Mouse (Mus musculus) stomach, embryonic 14.5 days (tissue): ENCODE results near the gene Cep250. TPM values are rescaled to one million over a fixed set of nuclear protein-coding genes. Genes with fewer than 3 reads are reported as not detected.

ENCODE experiments used
- ATAC-seq: fragments of 200-750 bp; cut with Nextera tagmentation; 2 replicates; pipeline ENCODE4 v1.8.0; 2017; ENCODE audit warnings: low read depth, moderate TSS enrichment; ENCODE audit not compliant: insufficient number of reproducible peaks, insufficient read depth, low FRiP score
- H3K27ac ChIP-seq: fragments of 300-500 bp; sonication (generic); 2 replicates; pipeline ENCODE4 v1.5.1; 2014; ENCODE audit warnings: mild to moderate bottlenecking, low read length, moderate library complexity, mixed read lengths
- H3K27me3 ChIP-seq: fragments of 300-500 bp; sonication (generic); 2 replicates; pipeline ENCODE4 v1.6.1; 2014; ENCODE audit warnings: low read length, control low read depth, mixed read lengths; ENCODE audit not compliant: control insufficient read depth, insufficient read depth
- H3K36me3 ChIP-seq: fragments of 300-500 bp; sonication (generic); 2 replicates; pipeline ENCODE4 v1.6.1; 2014; ENCODE audit warnings: mild to moderate bottlenecking, control low read depth, low read length, moderate library complexity, mixed read lengths; ENCODE audit not compliant: control insufficient read depth, insufficient read depth
- H3K4me1 ChIP-seq: fragments of 300-500 bp; sonication (generic); 2 replicates; pipeline ENCODE4 v1.6.1; 2014; ENCODE audit warnings: low read length, control low read depth, mixed read lengths; ENCODE audit not compliant: control insufficient read depth, insufficient read depth
- H3K4me2 ChIP-seq: fragments of 300-500 bp; sonication (generic); replicated peaks from 2 replicates; pipeline ENCODE4 v1.6.1; 2014; ENCODE audit warnings: low read depth, low read length, control low read depth
- H3K4me3 ChIP-seq: fragments of 300-500 bp; sonication (generic); 2 replicates; pipeline ENCODE4 v1.5.1; 2014; ENCODE audit warnings: low read depth, low read length, control low read depth
- H3K9ac ChIP-seq: fragments of 300-500 bp; sonication (generic); replicated peaks from 2 replicates; pipeline ENCODE4 v1.6.1; 2014; ENCODE audit warnings: low read depth, mild to moderate bottlenecking, control low read depth, low read length, moderate library complexity, mixed read lengths
- H3K9me3 ChIP-seq: fragments of 300-500 bp; sonication (generic); 2 replicates; pipeline ENCODE4 v1.6.1; 2016; ENCODE audit warnings: low read depth, low read length, control low read depth; ENCODE audit not compliant: control insufficient read depth
- WGBS: fragments of 180-500 bp; shearing (Covaris S2); extraction: QIAGEN DNeasy Blood & Tissue Kit; methylation state at CpG from one replicate; pipeline ENCODE4 v1.1.7; 2014; 5-methylcytosine and 5-hydroxymethylcytosine counted together
- polyA plus RNA-seq: library from polyadenylated mRNA; unstranded; fragments of >200 nt; fragmentation: Nextera tagmentation; extraction: Ambion mirVana; gene quantifications from 2 replicates; pipeline ENCODE4 v1.2.1, GENCODE M21; 2014

Cep250 gene
- polyA plus RNA-seq, 1 experiment from 2014 or later, result 27.8 TPM

- H3K27me3 ChIP-seq, result no peaks in the 10 kb centered on the region
- no peak within 1 kb of the TSS for H3K9ac ChIP-seq
- no peaks in the 10 kb centered on the region for H3K36me3 ChIP-seq
- no peak within 1 kb of the TSS for H3K4me3 ChIP-seq
- H3K9me3 ChIP-seq, result no peaks in the 10 kb centered on the region
- no peak within 1 kb of the TSS for H3K4me2 ChIP-seq
- H3K4me1 ChIP-seq, result peaks cover 15% of the 10 kb centered on the region
- no peak within 1 kb of the TSS for H3K27ac ChIP-seq
- no peak for ATAC-seq
- WGBS, result 85% methylated on average over 3 of the region's 3 CpGs
Measured at GRCm38 (mm10) chr2:155940681-155941080, 15.6 kb upstream of the Cep250 start, which contains the start of gene Gm15557. Gene Gm15557, plus strand, starts transcription at chr2:155940728.

- no peaks in the 10 kb centered on the region for H3K27me3 ChIP-seq
- no peaks in the 10 kb centered on the region for H3K36me3 ChIP-seq
- H3K9me3 ChIP-seq, result no peaks in the 10 kb centered on the region
- H3K4me1 ChIP-seq, result peaks cover 19% of the 10 kb centered on the region
- H3K27ac ChIP-seq, result no peak overlapping the region
- H3K4me2 ChIP-seq, result no peak overlapping the region
- ATAC-seq, result no peak
- H3K4me3 ChIP-seq, result no peak overlapping the region
- no peak overlapping the region for H3K9ac ChIP-seq
- 84% methylated on average over 40 of the region's 40 CpGs for WGBS
Measured at GRCm38 (mm10) chr2:155941697-155942442, 14.4 kb upstream of the Cep250 start.

- Histone ChIP-seq H3K9me3 (no peaks in the 10 kb centered on the region), H3K36me3 (no peaks in the 10 kb centered on the region), H3K27ac (no peak overlapping the region), H3K9ac (no peak overlapping the region), H3K4me3 (no peak overlapping the region), H3K27me3 (no peaks in the 10 kb centered on the region), H3K4me1 (peaks cover 19% of the 10 kb centered on the region), H3K4me2 (peak overlapping the region; percentile 22; the same call in 1 of the 2 replicates)
- ATAC-seq, result no peak
- 5% methylated on average over 8 of the region's 8 CpGs for WGBS
Measured at GRCm38 (mm10) chr2:155943463-155943862, 12.8 kb upstream of the Cep250 start.

- Histone ChIP-seq H3K4me1 (peaks cover 19% of the 10 kb centered on the region), H3K36me3 (no peaks in the 10 kb centered on the region), H3K9me3 (no peaks in the 10 kb centered on the region), H3K27ac (peak overlapping the region; percentile 55; the same call in 1 of the 2 replicates), H3K9ac (no peak overlapping the region), H3K27me3 (no peaks in the 10 kb centered on the region), H3K4me3 (0 out of 2 replicates have a peak overlapping the region, but pooled peaks have one; percentile 2), H3K4me2 (0 out of 2 replicates have a peak overlapping the region, but pooled peaks have one; percentile 14)
- no peak for ATAC-seq
- WGBS, result 81% methylated on average over 4 of the region's 4 CpGs
Measured at GRCm38 (mm10) chr2:155944685-155945084, 11.6 kb upstream of the Cep250 start.

GRCm38 (mm10) chr2:155945124-155945523 lies 11.1 kb upstream of the Cep250 start, which contains the start of gene Gdf5:
Gene Gdf5, minus strand, starts transcription at chr2:155945367.
- Histone ChIP-seq H3K4me3 (0 out of 2 replicates have a peak within 1 kb of the TSS, but pooled peaks have one; percentile 2), H3K9ac (no peak within 1 kb of the TSS), H3K27me3 (no peaks in the 10 kb centered on the region), H3K9me3 (no peaks in the 10 kb centered on the region), H3K27ac (peak within 1 kb of the TSS; percentile 55; the same call in 1 of the 2 replicates), H3K4me1 (peaks cover 19% of the 10 kb centered on the region), H3K36me3 (no peaks in the 10 kb centered on the region), H3K4me2 (0 out of 2 replicates have a peak within 1 kb of the TSS, but pooled peaks have one; percentile 14)
- WGBS, result 27% methylated on average over 13 of the region's 13 CpGs
- no peak for ATAC-seq

- 0 out of 2 replicates have a peak overlapping the region, but pooled peaks have one; percentile 21 for H3K27ac ChIP-seq
- H3K4me2 ChIP-seq, result no peak overlapping the region
- H3K4me1 ChIP-seq, result peaks cover 19% of the 10 kb centered on the region
- ATAC-seq, result no peak
- WGBS, result 55% methylated on average over 5 of the region's 5 CpGs
- H3K9ac ChIP-seq, result no peak overlapping the region
- H3K4me3 ChIP-seq, result no peak overlapping the region
- no peaks in the 10 kb centered on the region for H3K36me3 ChIP-seq
- no peaks in the 10 kb centered on the region for H3K9me3 ChIP-seq
- H3K27me3 ChIP-seq, result no peaks in the 10 kb centered on the region
Measured at GRCm38 (mm10) chr2:155945580-155945979, 10.7 kb upstream of the Cep250 start.

- Histone ChIP-seq H3K4me1 (peaks cover 19% of the 10 kb centered on the region), H3K27me3 (no peaks in the 10 kb centered on the region), H3K36me3 (no peaks in the 10 kb centered on the region), H3K4me3 (no peak overlapping the region), H3K9me3 (no peaks in the 10 kb centered on the region), H3K27ac (no peak overlapping the region), H3K9ac (no peak overlapping the region), H3K4me2 (no peak overlapping the region)
- WGBS, result 6% methylated on average over 7 of the region's 7 CpGs
- ATAC-seq, result no peak
Measured at GRCm38 (mm10) chr2:155946069-155946468, 10.2 kb upstream of the Cep250 start.

- H3K9ac ChIP-seq, result no peak overlapping the region
- H3K4me1 ChIP-seq, result peaks cover 19% of the 10 kb centered on the region
- no peaks in the 10 kb centered on the region for H3K9me3 ChIP-seq
- H3K27ac ChIP-seq, result no peak overlapping the region
- no peak overlapping the region for H3K4me2 ChIP-seq
- no peaks in the 10 kb centered on the region for H3K36me3 ChIP-seq
- ATAC-seq, result no peak
- no peaks in the 10 kb centered on the region for H3K27me3 ChIP-seq
- no peak overlapping the region for H3K4me3 ChIP-seq
- WGBS, result 24% methylated on average over 4 of the region's 4 CpGs
Measured at GRCm38 (mm10) chr2:155946499-155946898, 9.8 kb upstream of the Cep250 start.
